Mouse (Mus musculus) small intestine, adult 2 months (tissue): ENCODE measurements around the gene Lrrc49.

Source experiments
- CTCF ChIP-seq: fragments of 200-500 bp; IDR thresholded peaks from 2 replicates; pipeline ENCODE4 v1.5.1; 2012; ENCODE audit warnings: low read depth, mild to moderate bottlenecking, control low read depth, inconsistent platforms, low read length, moderate library complexity, mixed read lengths; ENCODE audit not compliant: insufficient replicate concordance, insufficient read length; ENCODE audit errors: extremely low read depth
- POLR2A ChIP-seq: fragments of 200-500 bp; IDR thresholded peaks from 2 replicates; pipeline ENCODE4 v1.6.1; 2012; ENCODE audit warnings: low read depth, mild to moderate bottlenecking, control low read depth, inconsistent platforms, low read length, moderate library complexity

GRCm38 (mm10) chr9:60573011-60573410 is 114.9 kb downstream of the Lrrc49 start:
- TF ChIP-seq POLR2A: no peak
- TF ChIP-seq CTCF: no peak
